Comparison of ENCODE assay signal across 32 mouse cellular contexts in genomic region chr10:95634751-95635150, GRCm38 (mm10). TPM values are rescaled to one million over a fixed set of nuclear protein-coding genes. Genes with fewer than 3 reads are reported as not detected.
A peak's percentile ranks its signal among the peaks of the same experiment; 100 is the strongest.
DNase-seq lines count a peak whose midpoint lies in the region; ATAC-seq lines count a peak whose summit lies in the region.
"Had no signal": no experiment of that assay in that cellular context is flagged by ENCODE, and none has a peak within 500 bp of the region (broad histone marks: within the 10 kb centered on the region; RNA-seq: fewer than 3 reads in every experiment).

No protein-coding gene starts in this region.

- H3K4me1 ChIP-seq in embryonic facial prominence, embryonic 11.5 days (ENCODE audit: control insufficient read depth, insufficient read depth, low read length) = no peaks in the 10 kb centered on the region
- H3K4me1 ChIP-seq in embryonic facial prominence, embryonic 10.5 days = no peaks in the 10 kb centered on the region
- H3K4me1 ChIP-seq in heart, embryonic 14.5 days (ENCODE audit: control insufficient read depth in 2 of 2, insufficient read depth in 2 of 2, low read length in 2 of 2) = peaks cover 0 to 5% of the 10 kb centered on the region in 2 experiments; a peak in 2 of 4 replicates
- H3K4me1 ChIP-seq: embryonic facial prominence, embryonic 15.5 days; forebrain, embryonic 15.5 days; hindbrain, embryonic 15.5 days had no signal

- H3K9ac ChIP-seq in embryonic facial prominence, embryonic 11.5 days (replicated peaks; ENCODE audit: low read length) = no peak overlapping the region
- H3K9ac ChIP-seq in heart, embryonic 14.5 days (ENCODE audit: low read length) = no peak overlapping the region
- H3K9ac ChIP-seq: embryonic facial prominence, embryonic 15.5 days; forebrain, embryonic 15.5 days; hindbrain, embryonic 15.5 days; stomach, embryonic 15.5 days had no signal

- no peaks in the 10 kb centered on the region for H3K9me3 ChIP-seq in embryonic facial prominence, embryonic 11.5 days (replicated peaks; ENCODE audit: control insufficient read depth, low read length)
- H3K9me3 ChIP-seq in embryonic facial prominence, embryonic 10.5 days = no peaks in the 10 kb centered on the region
- H3K9me3 ChIP-seq in heart, embryonic 14.5 days (ENCODE audit: control insufficient read depth, low read length) = no peaks in the 10 kb centered on the region
- H3K9me3 ChIP-seq: embryonic facial prominence, embryonic 15.5 days; forebrain, embryonic 15.5 days; hindbrain, embryonic 15.5 days; stomach, embryonic 15.5 days had no signal

- H3K27ac ChIP-seq in embryonic facial prominence, embryonic 11.5 days (replicated peaks; ENCODE audit: low read depth, low read length) = no peak overlapping the region
- H3K27ac ChIP-seq in embryonic facial prominence, embryonic 10.5 days (replicated peaks) = no peak overlapping the region
- no peak overlapping the region for H3K27ac ChIP-seq in heart, embryonic 14.5 days (replicated peaks in 1 of 2; ENCODE audit: control insufficient read depth in 1 of 2, insufficient read depth in 1 of 2, low read depth in 2 of 2, low read length in 2 of 2)
- H3K27ac ChIP-seq: embryonic facial prominence, embryonic 15.5 days; forebrain, embryonic 15.5 days; hindbrain, embryonic 15.5 days; stomach, embryonic 15.5 days had no signal

- ATAC-seq in embryonic facial prominence, embryonic 11.5 days (replicated peaks; ENCODE audit: insufficient number of reproducible peaks, low FRiP score, low TSS enrichment, low read depth) = 0 out of 2 replicates have a peak, but pooled peaks have one; percentile 56
- ATAC-seq in heart, embryonic 14.5 days (ENCODE audit: insufficient number of reproducible peaks, insufficient read depth, low FRiP score, low read depth) = 0 out of 2 replicates have a peak, but pooled peaks have one; percentile 17
- ATAC-seq: forebrain, embryonic 15.5 days had no signal

- 89% methylated on average over 15 of the region's 15 CpGs for WGBS in embryonic facial prominence, embryonic 11.5 days
- 91% methylated on average over 15 of the region's 15 CpGs for WGBS in embryonic facial prominence, embryonic 10.5 days
- 74% methylated on average over 15 of the region's 15 CpGs for WGBS in heart, embryonic 14.5 days

- H3K4me2 ChIP-seq in embryonic facial prominence, embryonic 11.5 days (ENCODE audit: low read depth, low read length) = no peak overlapping the region
- no peak overlapping the region for H3K4me2 ChIP-seq in heart, embryonic 14.5 days (ENCODE audit: low read length)
- H3K4me2 ChIP-seq: embryonic facial prominence, embryonic 15.5 days; forebrain, embryonic 15.5 days; hindbrain, embryonic 15.5 days; midbrain, embryonic 11.5 days; stomach, embryonic 15.5 days had no signal

- no peaks in the 10 kb centered on the region for H3K27me3 ChIP-seq in embryonic facial prominence, embryonic 11.5 days (ENCODE audit: control insufficient read depth, insufficient read depth, low read length)
- no peaks in the 10 kb centered on the region for H3K27me3 ChIP-seq in embryonic facial prominence, embryonic 10.5 days (replicated peaks; ENCODE audit: low read depth, poor library complexity, severe bottlenecking)
- H3K27me3 ChIP-seq in heart, embryonic 14.5 days (ENCODE audit: control insufficient read depth, insufficient read depth, low read length) = no peaks in the 10 kb centered on the region
- H3K27me3 ChIP-seq: embryonic facial prominence, embryonic 15.5 days; forebrain, embryonic 15.5 days; hindbrain, embryonic 15.5 days; stomach, embryonic 15.5 days had no signal

- H3K4me3 ChIP-seq in embryonic facial prominence, embryonic 11.5 days (ENCODE audit: low read depth, low read length) = no peak overlapping the region
- H3K4me3 ChIP-seq in embryonic facial prominence, embryonic 10.5 days = no peak overlapping the region
- H3K4me3 ChIP-seq in heart, embryonic 14.5 days (ENCODE audit: control insufficient read depth in 1 of 2, insufficient read depth in 1 of 2, low read depth in 1 of 2, low read length in 2 of 2) = no peak overlapping the region
- H3K4me3 ChIP-seq: embryonic facial prominence, embryonic 15.5 days; forebrain, embryonic 15.5 days; hindbrain, embryonic 15.5 days; stomach, embryonic 15.5 days had no signal

- no peak for DNase-seq in embryonic facial prominence, embryonic 11.5 days (ENCODE audit: low spot score)
- no peak for DNase-seq in embryonic facial prominence, embryonic 10.5 days (ENCODE audit: low spot score)
- DNase-seq in heart, postnatal 4 days = no peak
- DNase-seq in liver = peak; percentile 27
- peak; percentile 38 for DNase-seq in yolk sac, embryonic 10.5 days (ENCODE audit: low spot score)
- DNase-seq in cerebellum, postnatal 10 days = no peak
- DNase-seq in layer of hippocampus, postnatal 36 days = no peak
- DNase-seq: adrenal gland, postnatal 36 days; cerebellum, adult 11 months; cerebellum, postnatal 14 days; gastrocnemius, postnatal 14 days; kidney, adult 8-10 months; kidney, postnatal 10 days; lung, adult 18-20 months; lung, postnatal 10 days; right cerebral cortex, adult 18-20 months; thymus, adult 2 months; thymus, postnatal 4 days had no signal

- H3K36me3 ChIP-seq in embryonic facial prominence, embryonic 11.5 days (replicated peaks; ENCODE audit: control insufficient read depth, insufficient read depth, low read depth, low read length) = no peaks in the 10 kb centered on the region
- no peaks in the 10 kb centered on the region for H3K36me3 ChIP-seq in embryonic facial prominence, embryonic 10.5 days (replicated peaks)
- H3K36me3 ChIP-seq in heart, embryonic 14.5 days (ENCODE audit: control insufficient read depth, insufficient read depth, low read length) = no peaks in the 10 kb centered on the region
- H3K36me3 ChIP-seq: embryonic facial prominence, embryonic 15.5 days; forebrain, embryonic 15.5 days; hindbrain, embryonic 15.5 days; stomach, embryonic 15.5 days had no signal

RNA-seq across cellular contexts. Expression of gene Anapc15-ps, which starts 38.5 kb away (rescaled TPM):
- not detected in 2 replicates for polyA plus RNA-seq in embryonic facial prominence, embryonic 11.5 days (2014; fragmentation: Nextera tagmentation; extraction: Ambion mirVana)
- polyA plus RNA-seq in embryonic facial prominence, embryonic 10.5 days (2016; fragmentation: Nextera tagmentation; extraction: Ambion mirVana) = not detected in 2 replicates
- not detected in 2 replicates for polyA plus RNA-seq in heart, embryonic 14.5 days (2014; fragmentation: Nextera tagmentation; extraction: Ambion mirVana)
- total RNA-seq in heart, postnatal 4 days (2021) = not detected
- total RNA-seq in layer of hippocampus, postnatal 36 days (2021) = not detected
- total RNA-seq: adrenal gland, adult 18-20 months; adrenal gland, postnatal 36 days; gastrocnemius, postnatal 14 days; hematopoietic stem cell, adult 5-6 weeks; layer of hippocampus, postnatal 10 days; left cerebral cortex, adult 8-10 months; midbrain, postnatal 0 days had no signal
- polyA plus RNA-seq: embryonic facial prominence, embryonic 15.5 days; forebrain, embryonic 15.5 days; hindbrain, embryonic 15.5 days; intestine, embryonic 14.5 days; limb, embryonic 14.5 days; midbrain, embryonic 11.5 days; midbrain, postnatal 0 days; neural tube, embryonic 14.5 days; thymus, adult 2 months had no signal

Comparison
In these comparisons a context has a peak if more than half of its experiments do, and no peak if none do; other contexts are left out.
1. DNase-seq: peak in liver (single experiment) and yolk sac, embryonic 10.5 days (single experiment); none in embryonic facial prominence, embryonic 11.5 days (single experiment), embryonic facial prominence, embryonic 10.5 days (single experiment), heart, postnatal 4 days (single experiment), cerebellum, postnatal 10 days (0 of 2) and layer of hippocampus, postnatal 36 days (0 of 2).